Mouse (Mus musculus): Measurements from ENCODE around the gene Twf2.

GRCm38 (mm10) chr9:106182146-106182545 is 20.8 kb upstream of the Twf2 start:
- TF ChIP-seq POLR2A (IDR thresholded peaks at IDR 0.05; ENCODE audit: insufficient read depth, low read length) (no peak), CTCF (IDR thresholded peaks at IDR 0.05; ENCODE audit: low read depth, low read length) (no peak), EP300 (IDR thresholded peaks at IDR 0.05; ENCODE audit: insufficient read depth, low read depth, low read length) (no peak)

Data from ES-Bruce4 (cell line).